Mouse (Mus musculus): ENCODE measurements around the gene Plekhm1. TPM values are rescaled to one million over a fixed set of nuclear protein-coding genes. Genes with fewer than 3 reads are reported as not detected.

Gene Plekhm1
- polyA plus RNA-seq, 1 experiment from 2014 or later = 5.9 TPM

GRCm38 (mm10) chr11:103355251-103355650, 57.2 kb downstream of the Plekhm1 start:
- H3K4me3 ChIP-seq (ENCODE audit: low read length) = no peak overlapping the region
- peaks cover 18% of the 10 kb centered on the region for H3K4me1 ChIP-seq (ENCODE audit: control insufficient read depth, insufficient read depth, low read length)
- H3K36me3 ChIP-seq (ENCODE audit: control insufficient read depth, insufficient read depth) = peaks cover 2% of the 10 kb centered on the region; the same call in 1 of the 2 replicates
- peaks cover 8% of the 10 kb centered on the region for H3K27me3 ChIP-seq (ENCODE audit: control insufficient read depth, insufficient read depth, low read length)
- H3K9ac ChIP-seq (ENCODE audit: low read length) = no peak overlapping the region
- ATAC-seq (replicated peaks; ENCODE audit: extremely low read depth, insufficient read depth, low FRiP score) = no peak
- H3K27ac ChIP-seq (ENCODE audit: low read length) = no peak overlapping the region
- WGBS = 25% methylated on average over 11 of the region's 11 CpGs
- peaks cover 5% of the 10 kb centered on the region; the same call in 1 of the 2 replicates for H3K9me3 ChIP-seq (replicated peaks; ENCODE audit: control insufficient read depth, low read length)
- H3K4me2 ChIP-seq (ENCODE audit: low read depth, low read length) = no peak overlapping the region

- H3K9ac ChIP-seq (ENCODE audit: low read length) = no peak overlapping the region
- peaks cover 9% of the 10 kb centered on the region for H3K4me1 ChIP-seq (ENCODE audit: control insufficient read depth, insufficient read depth, low read length)
- H3K27me3 ChIP-seq (ENCODE audit: control insufficient read depth, insufficient read depth, low read length) = peaks cover 8% of the 10 kb centered on the region; the same call in 1 of the 2 replicates
- ATAC-seq (replicated peaks; ENCODE audit: extremely low read depth, insufficient read depth, low FRiP score) = no peak
- peaks cover 5% of the 10 kb centered on the region; the same call in 1 of the 2 replicates for H3K9me3 ChIP-seq (replicated peaks; ENCODE audit: control insufficient read depth, low read length)
- no peak overlapping the region for H3K4me2 ChIP-seq (ENCODE audit: low read depth, low read length)
- no peak overlapping the region for H3K4me3 ChIP-seq (ENCODE audit: low read length)
- peaks cover 6% of the 10 kb centered on the region; the same call in 1 of the 2 replicates for H3K36me3 ChIP-seq (ENCODE audit: control insufficient read depth, insufficient read depth)
- 57% methylated on average over 3 of the region's 3 CpGs for WGBS
- no peak overlapping the region for H3K27ac ChIP-seq (ENCODE audit: low read length)
These were observed 58.5 kb downstream of the Plekhm1 start for GRCm38 (mm10) chr11:103354033-103354432.

GRCm38 (mm10) chr11:103352239-103352814, 60.2 kb downstream of the Plekhm1 start:
- no peak overlapping the region for H3K4me2 ChIP-seq (ENCODE audit: low read depth, low read length)
- WGBS = 82% methylated on average over 5 of the region's 5 CpGs
- H3K27me3 ChIP-seq (ENCODE audit: control insufficient read depth, insufficient read depth, low read length) = no peaks in the 10 kb centered on the region
- ATAC-seq (replicated peaks; ENCODE audit: extremely low read depth, insufficient read depth, low FRiP score) = no peak
- no peak overlapping the region for H3K9ac ChIP-seq (ENCODE audit: low read length)
- peaks cover 5% of the 10 kb centered on the region; the same call in 1 of the 2 replicates for H3K9me3 ChIP-seq (replicated peaks; ENCODE audit: control insufficient read depth, low read length)
- H3K36me3 ChIP-seq (ENCODE audit: control insufficient read depth, insufficient read depth) = peaks cover 6% of the 10 kb centered on the region; the same call in 1 of the 2 replicates
- peaks cover 5% of the 10 kb centered on the region for H3K4me1 ChIP-seq (ENCODE audit: control insufficient read depth, insufficient read depth, low read length)
- no peak overlapping the region for H3K27ac ChIP-seq (ENCODE audit: low read length)
- no peak overlapping the region for H3K4me3 ChIP-seq (ENCODE audit: low read length)

DNA sequence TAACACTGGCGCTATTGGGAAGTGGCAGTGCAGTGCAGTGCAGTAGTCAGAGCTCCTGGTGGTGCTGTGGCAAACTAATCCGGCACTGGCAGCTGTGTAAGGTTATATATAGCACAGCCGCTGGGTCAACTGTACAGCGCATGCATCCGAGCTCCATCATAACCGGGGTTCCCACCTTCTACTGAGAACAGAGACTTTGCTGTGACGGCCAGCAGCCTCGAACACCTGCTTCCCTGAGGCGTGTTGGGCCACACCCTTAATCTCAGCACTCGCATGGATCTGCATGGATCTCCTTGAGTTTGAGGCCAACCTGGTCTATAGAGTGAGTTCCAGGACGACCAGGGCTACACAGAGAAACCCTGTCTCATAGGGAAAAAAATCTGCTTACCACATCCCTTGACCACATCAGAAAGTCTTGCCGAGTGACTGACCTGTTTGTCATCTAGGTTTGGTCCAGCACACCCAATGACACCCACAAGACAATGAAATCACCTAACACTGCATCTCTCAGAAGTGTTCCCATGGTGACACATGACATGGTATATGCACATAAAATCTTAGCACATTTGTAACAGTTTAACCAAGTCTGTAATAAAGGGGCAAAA, 61.7 kb downstream of the Plekhm1 start:
- no peaks in the 10 kb centered on the region for H3K27me3 ChIP-seq (ENCODE audit: control insufficient read depth, insufficient read depth, low read length)
- 73% methylated on average over 12 of the region's 12 CpGs for WGBS
- peaks cover 5% of the 10 kb centered on the region; the same call in 1 of the 2 replicates for H3K9me3 ChIP-seq (replicated peaks; ENCODE audit: control insufficient read depth, low read length)
- peaks cover 6% of the 10 kb centered on the region; the same call in 1 of the 2 replicates for H3K36me3 ChIP-seq (ENCODE audit: control insufficient read depth, insufficient read depth)
- ATAC-seq (replicated peaks; ENCODE audit: extremely low read depth, insufficient read depth, low FRiP score) = no peak
- H3K27ac ChIP-seq (ENCODE audit: low read length) = no peak overlapping the region
- H3K4me3 ChIP-seq (ENCODE audit: low read length) = no peak overlapping the region
- H3K4me1 ChIP-seq (ENCODE audit: control insufficient read depth, insufficient read depth, low read length) = peaks cover 10% of the 10 kb centered on the region
- no peak overlapping the region for H3K9ac ChIP-seq (ENCODE audit: low read length)
- H3K4me2 ChIP-seq (ENCODE audit: low read depth, low read length) = no peak overlapping the region

- ATAC-seq (replicated peaks; ENCODE audit: extremely low read depth, insufficient read depth, low FRiP score) = no peak
- Histone ChIP-seq H3K9ac (ENCODE audit: low read length) (no peak overlapping the region), H3K4me1 (ENCODE audit: control insufficient read depth, insufficient read depth, low read length) (peaks cover 7% of the 10 kb centered on the region; the same call in 1 of the 2 replicates), H3K9me3 (replicated peaks; ENCODE audit: control insufficient read depth, low read length) (peaks cover 5% of the 10 kb centered on the region; the same call in 1 of the 2 replicates), H3K36me3 (ENCODE audit: control insufficient read depth, insufficient read depth) (peaks cover 6% of the 10 kb centered on the region; the same call in 1 of the 2 replicates), H3K4me3 (ENCODE audit: low read length) (no peak overlapping the region), H3K4me2 (ENCODE audit: low read depth, low read length) (no peak overlapping the region), H3K27me3 (ENCODE audit: control insufficient read depth, insufficient read depth, low read length) (no peaks in the 10 kb centered on the region), H3K27ac (ENCODE audit: low read length) (no peak overlapping the region)
- 72% methylated on average over 2 of the region's 2 CpGs for WGBS
These were observed 62.8 kb downstream of the Plekhm1 start for GRCm38 (mm10) chr11:103349699-103350098.

- H3K4me1 ChIP-seq (ENCODE audit: control insufficient read depth, insufficient read depth, low read length) = peaks cover 15% of the 10 kb centered on the region
- 35% methylated on average over 5 of the region's 5 CpGs for WGBS
- peak overlapping the region; percentile 8 for H3K27ac ChIP-seq (ENCODE audit: low read length)
- H3K27me3 ChIP-seq (ENCODE audit: control insufficient read depth, insufficient read depth, low read length) = no peaks in the 10 kb centered on the region
- no peak overlapping the region for H3K4me2 ChIP-seq (ENCODE audit: low read depth, low read length)
- H3K4me3 ChIP-seq (ENCODE audit: low read length) = no peak overlapping the region
- no peaks in the 10 kb centered on the region for H3K9me3 ChIP-seq (replicated peaks; ENCODE audit: control insufficient read depth, low read length)
- H3K9ac ChIP-seq (ENCODE audit: low read length) = 0 out of 2 replicates have a peak overlapping the region, but pooled peaks have one; percentile 38
- H3K36me3 ChIP-seq (ENCODE audit: control insufficient read depth, insufficient read depth) = 0 out of 2 replicates have a peak, but pooled peaks cover 4% of the 10 kb centered on the region
- 0 out of 2 replicates have a peak, but pooled peaks have one; percentile 24 for ATAC-seq (replicated peaks; ENCODE audit: extremely low read depth, insufficient read depth, low FRiP score)
These were observed 65.8 kb downstream of the Plekhm1 start for GRCm38 (mm10) chr11:103346657-103347056.

GRCm38 (mm10) chr11:103346236-103346635, 66.3 kb downstream of the Plekhm1 start:
- Histone ChIP-seq H3K27ac (ENCODE audit: low read length) (peak overlapping the region; percentile 8; the same call in 1 of the 2 replicates), H3K4me1 (ENCODE audit: control insufficient read depth, insufficient read depth, low read length) (peaks cover 15% of the 10 kb centered on the region), H3K27me3 (ENCODE audit: control insufficient read depth, insufficient read depth, low read length) (no peaks in the 10 kb centered on the region), H3K36me3 (ENCODE audit: control insufficient read depth, insufficient read depth) (0 out of 2 replicates have a peak, but pooled peaks cover 4% of the 10 kb centered on the region), H3K9me3 (replicated peaks; ENCODE audit: control insufficient read depth, low read length) (no peaks in the 10 kb centered on the region), H3K4me3 (ENCODE audit: low read length) (no peak overlapping the region), H3K4me2 (ENCODE audit: low read depth, low read length) (no peak overlapping the region), H3K9ac (ENCODE audit: low read length) (no peak overlapping the region)
- 48% methylated on average over 7 of the region's 7 CpGs for WGBS
- peak; percentile 38; the same call in 1 of the 2 replicates for ATAC-seq (replicated peaks; ENCODE audit: extremely low read depth, insufficient read depth, low FRiP score)

GRCm38 (mm10) chr11:103345408-103346091, 66.9 kb downstream of the Plekhm1 start:
- no peaks in the 10 kb centered on the region for H3K9me3 ChIP-seq (replicated peaks; ENCODE audit: control insufficient read depth, low read length)
- no peak for ATAC-seq (replicated peaks; ENCODE audit: extremely low read depth, insufficient read depth, low FRiP score)
- H3K4me2 ChIP-seq (ENCODE audit: low read depth, low read length) = peak overlapping the region; percentile 11
- 0 out of 2 replicates have a peak, but pooled peaks cover 4% of the 10 kb centered on the region for H3K36me3 ChIP-seq (ENCODE audit: control insufficient read depth, insufficient read depth)
- no peak overlapping the region; the same call in 1 of the 2 replicates for H3K4me3 ChIP-seq (ENCODE audit: low read length)
- 74% methylated on average over 7 of the region's 7 CpGs for WGBS
- peaks cover 15% of the 10 kb centered on the region for H3K4me1 ChIP-seq (ENCODE audit: control insufficient read depth, insufficient read depth, low read length)
- H3K9ac ChIP-seq (ENCODE audit: low read length) = no peak overlapping the region
- H3K27ac ChIP-seq (ENCODE audit: low read length) = no peak overlapping the region
- no peaks in the 10 kb centered on the region for H3K27me3 ChIP-seq (ENCODE audit: control insufficient read depth, insufficient read depth, low read length)
